Mouse (Mus musculus) lung, postnatal 0 days (tissue): ENCODE measurements around the gene Zfp558. TPM values are rescaled to one million over a fixed set of nuclear protein-coding genes. Genes with fewer than 3 reads are reported as not detected.
"Not testable (repeated sequence)": the region's sequence is repeated elsewhere in the genome, so short reads cannot be mapped to it uniquely, and the experiment has no call there.

Experiments
- ATAC-seq: fragments of 200-750 bp; cut with Nextera tagmentation; 2 replicates; pipeline ENCODE4 v1.8.0; 2017; ENCODE audit warnings: moderate library complexity
- DNase-seq: peaks from one replicate; pipeline ENCODE4 v3.0.0-alpha.2; 2016; ENCODE audit warnings: low spot score
- H3K27ac ChIP-seq: fragments of 300-500 bp; sonication (generic); 2 replicates; pipeline ENCODE4 v1.5.1; 2014; ENCODE audit warnings: antibody characterized with exemption, mild to moderate bottlenecking, low read length, mixed read lengths
- H3K27me3 ChIP-seq: fragments of 300-500 bp; sonication (generic); replicated peaks from 2 replicates; pipeline ENCODE4 v1.6.1; 2014; ENCODE audit warnings: low read length, mixed read lengths; ENCODE audit not compliant: insufficient read depth
- H3K36me3 ChIP-seq: fragments of 300-500 bp; sonication (generic); 2 replicates; pipeline ENCODE4 v1.6.1; 2014; ENCODE audit warnings: low read length, mixed read lengths; ENCODE audit not compliant: insufficient read depth
- H3K4me1 ChIP-seq: fragments of 300-500 bp; sonication (generic); 2 replicates; pipeline ENCODE4 v1.6.1; 2014; ENCODE audit warnings: antibody characterized with exemption, low read depth, low read length, mixed read lengths; ENCODE audit not compliant: insufficient read depth
- H3K4me2 ChIP-seq: fragments of 300-500 bp; sonication (generic); replicated peaks from 2 replicates; pipeline ENCODE4 v1.6.1; 2014; ENCODE audit warnings: low read depth, mild to moderate bottlenecking, low read length, moderate library complexity, mixed read lengths
- H3K4me3 ChIP-seq: fragments of 300-500 bp; sonication (generic); 2 replicates; pipeline ENCODE4 v1.5.1; 2014; ENCODE audit warnings: low read depth, low read length
- H3K9ac ChIP-seq: fragments of 300-500 bp; sonication (generic); replicated peaks from 2 replicates; pipeline ENCODE4 v1.6.1; 2014; ENCODE audit warnings: low read depth, mild to moderate bottlenecking
- H3K9me3 ChIP-seq: fragments of 300-500 bp; sonication (generic); 2 replicates; pipeline ENCODE4 v1.6.1; 2016; ENCODE audit warnings: low read length, mixed read lengths
- CTCF ChIP-seq: IDR thresholded peaks from 2 replicates; pipeline ENCODE4 v1.5.1; 2016; ENCODE audit warnings: antibody characterized with exemption, mild to moderate bottlenecking
- EP300 ChIP-seq: IDR thresholded peaks from 2 replicates; pipeline ENCODE4 v1.6.1; 2016; ENCODE audit warnings: antibody characterized with exemption, mild to moderate bottlenecking, control low read depth
- WGBS: fragments of 180-500 bp; shearing (Covaris S2); extraction: QIAGEN DNeasy Blood & Tissue Kit; methylation state at CpG from one replicate; pipeline ENCODE4 v1.1.7; 2014; 5-methylcytosine and 5-hydroxymethylcytosine counted together
- microRNA-seq: library from miRNA; unstranded; fragments of <30 nt; microRNA quantifications from one replicate; pipeline ENCODE4, GENCODE M21; 2016
- polyA plus RNA-seq: library from polyadenylated mRNA; unstranded; fragments of >200 nt; fragmentation: Nextera tagmentation; extraction: Ambion mirVana; gene quantifications from 2 replicates; pipeline ENCODE4 v1.2.1, GENCODE M21; 2015

Zfp558 gene
- polyA plus RNA-seq, 1 experiment from 2014 or later, result 2.0 TPM

- H3K9ac ChIP-seq, result no peak overlapping the region
- H3K9me3 ChIP-seq, result no peaks in the 10 kb centered on the region
- no peak overlapping the region for H3K27ac ChIP-seq
- H3K4me3 ChIP-seq, result no peak overlapping the region
- no peak for ATAC-seq
- TF ChIP-seq EP300 (no peak), CTCF (no peak)
- H3K27me3 ChIP-seq, result no peaks in the 10 kb centered on the region
- no peak overlapping the region for H3K4me2 ChIP-seq
- H3K36me3 ChIP-seq, result no peaks in the 10 kb centered on the region
- 74% methylated on average over 10 of the region's 10 CpGs for WGBS
- H3K4me1 ChIP-seq, result no peaks in the 10 kb centered on the region
- no peak for DNase-seq
Measured at GRCm38 (mm10) chr9:18431687-18432086, 46.4 kb downstream of the Zfp558 start.

GRCm38 (mm10) chr9:18430354-18430753, 47.7 kb downstream of the Zfp558 start, which contains the start of gene Mbd3l2:
TSS of gene Mbd3l2 (plus strand) at chr9:18430654.
- Histone ChIP-seq H3K9me3 (no peaks in the 10 kb centered on the region), H3K36me3 (no peaks in the 10 kb centered on the region), H3K27me3 (no peaks in the 10 kb centered on the region), H3K27ac (no peak within 1 kb of the TSS), H3K4me3 (no peak within 1 kb of the TSS), H3K9ac (no peak within 1 kb of the TSS), H3K4me2 (no peak within 1 kb of the TSS), H3K4me1 (no peaks in the 10 kb centered on the region)
- no peak for TF ChIP-seq EP300
- no peak for DNase-seq
- no peak for ATAC-seq

- H3K9me3 ChIP-seq, H3K9ac ChIP-seq, H3K4me3 ChIP-seq, DNase-seq, H3K27ac ChIP-seq, H3K4me1 ChIP-seq, H3K36me3 ChIP-seq, H3K4me2 ChIP-seq, H3K27me3 ChIP-seq, ATAC-seq: not testable (repeated sequence)
- 76% methylated on average over 4 of the region's 4 CpGs for WGBS
Measured at GRCm38 (mm10) chr9:18412371-18412770, 65.7 kb downstream of the Zfp558 start.

Small RNAs within 50 kb of the gene (microRNA-seq; reads per million reads assigned to microRNA genes)
- not detected for gene Gm22854

Other genes starting within 250 kb of the Zfp558 start
- gene Chordc1, start 186.1 kb downstream of the Zfp558 start, polyA plus RNA-seq, result 48.7 and 58.5 TPM in 2 replicates
- 4.8 TPM in 2 replicates for gene Naalad2, start 75.3 kb downstream of the Zfp558 start, polyA plus RNA-seq
- not detected in 2 replicates for gene Ubtfl1, start 73.8 kb downstream of the Zfp558 start, polyA plus RNA-seq
- gene Mbd3l2, start 47.6 kb downstream of the Zfp558 start, polyA plus RNA-seq, result not detected in 2 replicates
- not detected in 2 replicates for gene Mbd3l1, start 91 bp upstream of the Zfp558 start, polyA plus RNA-seq
- 1.9 and 2.6 TPM in 2 replicates for gene Muc16, start 196.3 kb upstream of the Zfp558 start, polyA plus RNA-seq